Mouse (Mus musculus): ENCODE measurements at regions not wholly inside any gene's neighbourhood (a gene's known extent, or its start where the extent isn't known, plus 50 kb on each side); places are given as distances from the start of the nearest gene placed in this dataset.

DNA sequence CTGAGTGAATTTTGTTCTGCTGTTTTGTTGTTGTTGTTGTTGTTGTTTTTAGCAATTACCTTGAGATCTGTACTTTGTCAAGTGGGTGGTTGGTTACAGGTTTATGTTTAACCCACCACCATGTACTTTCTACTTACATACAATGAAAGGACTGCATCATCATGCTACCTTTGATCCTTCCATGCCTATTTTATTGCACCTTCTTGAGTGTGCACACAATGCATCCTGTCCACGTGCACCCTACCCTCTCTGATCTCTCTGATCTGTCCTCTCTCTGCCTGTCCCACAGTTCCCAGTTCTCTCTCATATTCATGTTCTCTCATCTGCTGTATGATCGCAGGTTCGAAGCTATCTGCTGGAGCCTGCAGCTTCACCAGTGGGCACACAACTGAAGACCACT, 59.9 kb upstream of the Gas1 start:
- no peaks in the 10 kb centered on the region for H3K27me3 ChIP-seq (ENCODE audit: insufficient read depth, low read length)
- H3K27ac ChIP-seq (ENCODE audit: low read depth) = no peak overlapping the region
- no peaks in the 10 kb centered on the region for H3K9me3 ChIP-seq (ENCODE audit: low read length)
- no peak overlapping the region for H3K4me2 ChIP-seq (ENCODE audit: low read depth, low read length)
- TF ChIP-seq EP300 (IDR thresholded peaks at IDR 0.05; ENCODE audit: low read depth) (no peak), CTCF (IDR thresholded peaks at IDR 0.05; ENCODE audit: low read depth) (no peak)
- no peak overlapping the region for H3K4me3 ChIP-seq (ENCODE audit: low read depth, low read length)
- ATAC-seq (no peak), DNase-seq (no peak)
- no peaks in the 10 kb centered on the region for H3K36me3 ChIP-seq (replicated peaks; ENCODE audit: insufficient read depth, low read length)
- 82% methylated on average over 3 of the region's 3 CpGs for WGBS (ENCODE audit: insufficient replicate concordance)
- no peak overlapping the region for H3K9ac ChIP-seq (replicated peaks)
- H3K4me1 ChIP-seq (ENCODE audit: insufficient read depth) = no peaks in the 10 kb centered on the region

DNA sequence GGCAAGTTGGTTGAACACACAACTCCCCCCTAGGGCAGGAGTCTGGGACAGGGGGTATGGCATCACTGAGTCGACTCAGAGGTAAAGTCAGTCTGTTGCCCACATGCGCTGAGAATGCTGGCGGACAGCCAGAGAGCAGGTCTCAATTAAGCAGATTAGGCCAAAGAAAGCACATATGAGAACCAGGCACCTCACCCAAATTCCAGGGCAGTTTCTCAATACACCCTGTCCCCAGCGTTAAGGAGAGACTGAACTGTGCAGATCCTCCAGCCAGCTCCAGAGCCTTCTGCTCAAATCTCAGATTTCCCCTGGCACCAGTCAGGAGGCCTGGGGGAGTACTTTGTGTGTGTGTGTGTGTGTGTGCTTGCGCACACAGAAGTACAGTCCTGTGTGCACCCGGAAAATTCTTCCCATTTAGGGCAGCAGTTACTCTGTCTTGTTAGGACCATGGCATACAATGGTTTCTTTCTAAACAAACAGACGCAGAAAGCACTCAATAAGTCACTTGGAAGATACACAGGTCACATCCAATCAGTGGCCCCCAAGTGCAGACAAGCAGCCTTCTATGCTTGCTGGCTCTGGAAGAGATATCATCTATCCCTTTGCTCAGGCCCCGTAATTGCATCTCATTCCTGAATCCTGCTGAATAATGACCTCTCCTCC, 65.4 kb upstream of the Gas1 start:
- H3K27me3 ChIP-seq (ENCODE audit: insufficient read depth, low read length) = no peaks in the 10 kb centered on the region

GRCm38 (mm10) chr13:60243110-60243481, 65.9 kb upstream of the Gas1 start:
- Histone ChIP-seq H3K36me3 (replicated peaks; ENCODE audit: insufficient read depth, low read length) (no peaks in the 10 kb centered on the region), H3K9ac (replicated peaks) (no peak overlapping the region), H3K4me2 (ENCODE audit: low read depth, low read length) (no peak overlapping the region), H3K9me3 (ENCODE audit: low read length) (no peaks in the 10 kb centered on the region), H3K27ac (ENCODE audit: low read depth) (no peak overlapping the region), H3K4me1 (ENCODE audit: insufficient read depth) (no peaks in the 10 kb centered on the region), H3K27me3 (ENCODE audit: insufficient read depth, low read length) (no peaks in the 10 kb centered on the region), H3K4me3 (ENCODE audit: low read depth, low read length) (no peak overlapping the region)
- DNase-seq (no peak), ATAC-seq (no peak)
- TF ChIP-seq CTCF (IDR thresholded peaks at IDR 0.05; ENCODE audit: low read depth) (no peak), EP300 (IDR thresholded peaks at IDR 0.05; ENCODE audit: low read depth) (no peak)
- WGBS (ENCODE audit: insufficient replicate concordance) = 58% methylated on average over 4 of the region's 4 CpGs

More for the DNA sequence above, 65.4 kb upstream of the Gas1 start:
- no peak for ATAC-seq
- H3K9ac ChIP-seq (replicated peaks) = no peak overlapping the region
- H3K4me1 ChIP-seq (ENCODE audit: insufficient read depth) = no peaks in the 10 kb centered on the region
- no peaks in the 10 kb centered on the region for H3K36me3 ChIP-seq (replicated peaks; ENCODE audit: insufficient read depth, low read length)
- H3K4me3 ChIP-seq (ENCODE audit: low read depth, low read length) = no peak overlapping the region
- TF ChIP-seq CTCF (IDR thresholded peaks at IDR 0.05; ENCODE audit: low read depth) (no peak), EP300 (IDR thresholded peaks at IDR 0.05; ENCODE audit: low read depth) (no peak)
- DNase-seq = no peak
- H3K27ac ChIP-seq (ENCODE audit: low read depth) = no peak overlapping the region
- no peak overlapping the region for H3K4me2 ChIP-seq (ENCODE audit: low read depth, low read length)
- WGBS (ENCODE audit: insufficient replicate concordance) = 60% methylated on average over 8 of the region's 8 CpGs
- H3K9me3 ChIP-seq (ENCODE audit: low read length) = no peaks in the 10 kb centered on the region

DNA sequence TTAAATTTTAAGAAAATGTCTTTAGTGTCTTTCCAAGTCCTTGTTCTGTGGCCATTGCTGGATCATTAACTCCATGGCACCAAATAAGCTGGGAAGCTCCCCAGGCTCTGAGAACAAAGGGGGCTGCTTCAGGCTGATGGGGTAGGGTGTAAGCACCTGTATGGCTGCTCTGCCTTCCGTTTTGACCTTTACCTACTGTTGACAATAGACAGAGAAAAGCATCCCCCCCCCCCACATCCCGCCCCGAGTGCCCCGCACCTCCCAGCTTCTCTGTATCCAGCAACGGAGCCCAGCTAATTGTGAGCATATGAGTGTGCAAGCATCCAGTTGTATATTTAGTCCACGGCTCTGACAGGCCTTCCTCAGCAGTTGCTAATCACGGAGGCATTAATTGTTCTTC, 78.0 kb upstream of the Gas1 start:
- no peak overlapping the region for H3K27ac ChIP-seq (ENCODE audit: low read depth)
- no peak overlapping the region for H3K4me3 ChIP-seq (ENCODE audit: low read depth, low read length)
- TF ChIP-seq EP300 (IDR thresholded peaks at IDR 0.05; ENCODE audit: low read depth) = no peak
- TF ChIP-seq CTCF (IDR thresholded peaks at IDR 0.05; ENCODE audit: low read depth) = no peak
- ATAC-seq (no peak), DNase-seq (no peak)
- no peaks in the 10 kb centered on the region for H3K36me3 ChIP-seq (replicated peaks; ENCODE audit: insufficient read depth, low read length)
- no peaks in the 10 kb centered on the region for H3K27me3 ChIP-seq (ENCODE audit: insufficient read depth, low read length)
- H3K9ac ChIP-seq (replicated peaks) = no peak overlapping the region
- H3K9me3 ChIP-seq (ENCODE audit: low read length) = no peaks in the 10 kb centered on the region
- 62% methylated on average over 7 of the region's 7 CpGs for WGBS (ENCODE audit: insufficient replicate concordance)
- no peaks in the 10 kb centered on the region for H3K4me1 ChIP-seq (ENCODE audit: insufficient read depth)
- no peak overlapping the region for H3K4me2 ChIP-seq (ENCODE audit: low read depth, low read length)

- ATAC-seq = no peak
Measured at GRCm38 (mm10) chr13:60255715-60256114, 78.5 kb upstream of the Gas1 start.

GRCm38 (mm10) chr13:60256997-60257396, 79.8 kb upstream of the Gas1 start:
- no peak for DNase-seq
- Histone ChIP-seq H3K4me2 (ENCODE audit: low read depth, low read length) (no peak overlapping the region), H3K27ac (ENCODE audit: low read depth) (no peak overlapping the region), H3K4me3 (ENCODE audit: low read depth, low read length) (no peak overlapping the region), H3K27me3 (ENCODE audit: insufficient read depth, low read length) (no peaks in the 10 kb centered on the region), H3K9ac (replicated peaks) (no peak overlapping the region), H3K36me3 (replicated peaks; ENCODE audit: insufficient read depth, low read length) (no peaks in the 10 kb centered on the region), H3K9me3 (ENCODE audit: low read length) (no peaks in the 10 kb centered on the region), H3K4me1 (ENCODE audit: insufficient read depth) (no peaks in the 10 kb centered on the region)
- TF ChIP-seq EP300 (IDR thresholded peaks at IDR 0.05; ENCODE audit: low read depth) = no peak
- TF ChIP-seq CTCF (IDR thresholded peaks at IDR 0.05; ENCODE audit: low read depth) = no peak
- no peak for ATAC-seq
- 72% methylated on average over 8 of the region's 8 CpGs for WGBS (ENCODE audit: insufficient replicate concordance)

More at GRCm38 (mm10) chr13:60255715-60256114, 78.5 kb upstream of the Gas1 start:
- Histone ChIP-seq H3K4me3 (ENCODE audit: low read depth, low read length) (no peak overlapping the region), H3K9me3 (ENCODE audit: low read length) (no peaks in the 10 kb centered on the region), H3K4me2 (ENCODE audit: low read depth, low read length) (no peak overlapping the region), H3K36me3 (replicated peaks; ENCODE audit: insufficient read depth, low read length) (no peaks in the 10 kb centered on the region), H3K9ac (replicated peaks) (no peak overlapping the region), H3K27me3 (ENCODE audit: insufficient read depth, low read length) (no peaks in the 10 kb centered on the region), H3K4me1 (ENCODE audit: insufficient read depth) (no peaks in the 10 kb centered on the region), H3K27ac (ENCODE audit: low read depth) (no peak overlapping the region)
- no peak for TF ChIP-seq EP300 (IDR thresholded peaks at IDR 0.05; ENCODE audit: low read depth)
- TF ChIP-seq CTCF (IDR thresholded peaks at IDR 0.05; ENCODE audit: low read depth) = no peak
- DNase-seq = no peak
- 63% methylated on average over 7 of the region's 7 CpGs for WGBS (ENCODE audit: insufficient replicate concordance)

Measured in liver, postnatal 0 days (tissue).